Mouse (Mus musculus): ENCODE measurements at regions not wholly inside any gene's neighbourhood (a gene's known extent, or its start where the extent isn't known, plus 50 kb on each side); places are given as distances from the start of the nearest gene placed in this dataset.

DNA sequence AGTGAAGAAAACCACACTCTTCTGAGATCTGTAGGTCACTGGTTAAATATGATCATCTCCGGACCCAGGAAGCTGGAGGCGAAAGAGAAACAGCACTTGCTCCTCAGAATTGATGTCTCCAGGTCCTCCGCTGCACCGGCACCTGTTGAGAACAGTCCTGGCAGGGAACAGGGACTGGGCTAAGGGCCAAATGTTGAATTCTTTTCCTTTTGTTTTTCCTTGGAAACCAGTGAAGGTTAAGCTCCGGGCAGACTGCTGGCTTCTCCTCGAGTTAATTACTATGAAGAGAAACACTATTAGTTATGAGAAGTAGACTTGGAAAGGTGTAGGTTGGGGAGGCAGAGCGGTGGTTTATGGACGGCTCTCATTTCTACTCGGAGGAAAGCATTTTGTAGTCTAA, 242.7 kb downstream of the Rngtt start:
- ChIA-PET CTCF (no interaction called here), POLR2A (no interaction called here)

DNA sequence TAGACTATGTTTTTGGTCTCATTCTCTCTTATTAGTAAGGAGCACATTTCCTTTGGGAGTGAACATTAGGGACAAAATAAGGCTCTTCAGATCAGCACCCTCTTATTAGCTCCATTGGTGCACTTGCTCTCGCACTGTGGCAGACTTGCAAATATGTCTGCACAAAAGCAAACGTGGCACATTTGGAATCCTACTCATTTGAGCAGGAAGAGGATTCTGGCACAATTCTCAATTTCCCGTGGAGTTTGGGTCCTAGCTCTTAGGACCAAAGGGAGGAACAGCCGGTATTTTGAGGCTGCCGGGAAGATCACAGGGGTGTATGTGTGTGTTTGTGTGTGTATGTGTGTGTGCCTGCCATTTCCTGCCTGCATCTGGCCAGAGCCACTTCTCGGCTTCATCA, 244.5 kb downstream of the Rngtt start:
- ChIA-PET POLR2A (interaction anchor here in 1 of 4 experiments (1.2 kb wide), 1 partner anchor 9 kb away, joined by 3 read pairs; no protein-coding TSS in a partner anchor), CTCF (interaction anchor here in 1 of 4 experiments (0.7 kb wide), 1 partner anchor 19 kb away, joined by 5 read pairs; no protein-coding TSS in a partner anchor)

DNA sequence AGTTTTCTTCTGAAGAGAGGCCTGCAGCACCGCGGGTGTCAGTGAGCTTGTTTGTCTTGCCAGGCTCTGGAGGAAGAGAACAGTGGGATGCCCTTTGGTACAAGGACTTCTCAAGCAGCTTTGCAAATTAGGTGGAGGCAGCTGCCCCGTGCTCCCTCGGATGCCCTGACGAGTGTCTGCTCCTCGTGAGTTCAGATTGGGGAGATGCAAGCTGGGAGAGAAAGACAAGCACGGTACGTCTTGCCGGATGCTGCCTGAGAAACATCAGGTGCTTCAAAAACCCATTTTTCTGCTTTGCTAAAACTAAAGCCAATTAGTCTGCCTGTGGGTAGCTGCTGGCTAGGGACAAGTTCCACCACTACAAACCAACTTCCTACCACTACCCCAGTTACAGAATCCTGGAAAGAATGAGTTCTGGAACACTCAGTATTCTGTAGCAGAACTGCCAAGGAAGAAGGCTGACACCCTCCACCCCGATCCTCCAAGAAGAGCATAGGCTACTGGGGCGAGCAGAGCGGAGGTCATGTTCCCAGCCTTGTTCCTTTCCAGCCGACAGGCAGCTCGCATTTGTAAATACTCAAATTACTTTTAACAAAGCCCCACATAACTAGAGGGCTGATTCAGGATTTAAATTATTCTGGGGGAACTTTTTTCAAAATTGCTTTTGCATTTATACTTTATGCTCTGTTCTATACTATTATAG, 245.3 kb downstream of the Rngtt start:
- POLR2A ChIA-PET, result interaction anchor here in 1 of 4 experiments (1.2 kb wide), 1 partner anchor 10 kb away, joined by 3 read pairs; no protein-coding TSS in a partner anchor
- CTCF ChIA-PET, result interaction anchor here in 2 of 4 experiments (0.7 to 1.2 kb wide), 2 partner anchors 19 to 676 kb away, joined by 3 to 5 read pairs; no protein-coding TSS in a partner anchor

DNA sequence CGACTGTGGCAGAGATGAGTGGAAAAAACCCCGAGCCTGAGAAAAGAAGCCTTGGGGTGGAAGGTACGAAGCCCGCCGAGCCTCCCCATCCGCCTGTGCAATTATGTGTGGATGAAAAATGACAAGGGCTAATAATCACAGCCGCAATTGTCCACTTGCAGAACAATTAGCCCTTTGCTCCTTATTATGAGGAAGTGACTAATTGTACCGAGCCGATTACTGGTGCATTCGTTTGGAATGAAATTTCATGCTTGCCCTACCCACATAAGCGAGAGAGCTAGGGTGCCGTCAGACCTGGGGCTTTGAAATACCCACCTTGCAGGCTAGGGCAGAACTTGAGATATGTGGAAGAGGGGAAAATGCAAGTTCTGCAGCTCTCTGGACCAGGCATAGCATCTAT, 245.9 kb downstream of the Rngtt start:
- ChIA-PET CTCF (interaction anchor here in 1 of 4 experiments (1.2 to 1.5 kb wide), 3 partner anchors 109 to 675 kb away, joined by 3 to 4 read pairs (median 3); no protein-coding TSS in a partner anchor), POLR2A (no interaction called here)

DNA sequence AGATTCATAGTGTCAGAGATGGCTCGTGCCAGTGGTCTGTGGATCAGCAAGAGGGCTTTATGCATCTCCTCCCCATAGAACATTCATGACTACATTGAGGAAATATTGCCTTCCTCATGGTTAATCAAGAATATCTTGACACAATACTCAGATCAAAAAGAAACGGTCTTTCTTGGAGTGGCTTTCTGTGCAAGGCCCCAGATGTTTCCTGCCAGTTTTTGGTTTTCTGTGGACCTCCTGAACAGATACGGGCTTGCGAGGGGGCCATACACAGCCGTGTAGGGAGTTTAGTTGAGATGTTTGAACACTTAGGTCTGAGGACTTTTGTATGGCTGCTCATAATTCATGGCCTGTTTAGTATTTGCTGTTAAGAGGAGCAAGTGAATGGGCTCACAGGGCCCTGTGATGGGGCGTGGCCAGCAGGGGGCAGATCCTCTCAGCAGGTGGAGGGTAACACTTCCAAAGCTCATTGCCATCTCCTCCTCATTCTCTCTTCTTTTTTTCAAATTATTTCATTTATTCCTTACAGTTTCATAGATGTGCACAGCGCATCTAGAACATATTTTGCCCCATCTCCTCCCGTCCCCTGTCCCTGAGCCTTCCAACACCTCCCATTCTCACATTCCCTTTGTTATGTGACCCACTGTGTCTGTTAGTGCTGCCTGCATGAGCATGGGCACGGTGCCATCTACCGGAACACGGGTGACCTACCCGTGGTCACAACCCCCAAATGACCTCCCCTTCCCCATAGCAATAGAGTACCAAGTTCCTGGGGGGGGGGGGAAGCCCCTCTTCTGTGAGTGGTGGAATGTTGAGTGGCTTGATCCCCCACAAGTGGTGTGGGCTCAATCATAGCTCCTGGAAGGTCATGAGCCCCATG, 246.8 kb downstream of the Rngtt start:
- ChIA-PET CTCF (interaction anchor here in 3 of 4 experiments (0.6 to 1.5 kb wide), 7 partner anchors 8 to 209 kb away, joined by 3 to 5 read pairs (median 4); no protein-coding TSS in a partner anchor), POLR2A (no interaction called here)

DNA sequence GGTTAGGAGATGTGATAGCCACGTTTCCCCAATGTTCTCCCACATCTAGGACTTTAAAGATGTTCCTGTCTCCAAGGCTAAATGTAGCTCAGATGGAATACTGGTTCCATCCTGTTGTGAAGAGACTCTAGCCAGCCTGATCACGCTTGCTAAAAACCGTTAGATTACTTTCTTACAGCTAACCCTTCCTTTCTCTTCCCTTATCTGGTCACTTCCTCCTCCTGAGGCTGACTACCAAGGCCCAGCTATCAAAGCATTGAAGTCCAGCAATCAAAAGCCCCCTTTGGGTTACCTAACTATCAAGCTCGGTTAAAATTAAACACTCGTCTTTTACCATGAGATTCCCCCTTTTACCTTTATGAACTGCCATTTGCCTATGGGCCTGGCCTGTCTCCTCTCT, 260.2 kb downstream of the Rngtt start:
- ChIA-PET CTCF (no interaction called here), POLR2A (interaction anchor here in 1 of 4 experiments (0.6 kb wide), 1 partner anchor 249 kb away, joined by 6 read pairs; no protein-coding TSS in a partner anchor)

DNA sequence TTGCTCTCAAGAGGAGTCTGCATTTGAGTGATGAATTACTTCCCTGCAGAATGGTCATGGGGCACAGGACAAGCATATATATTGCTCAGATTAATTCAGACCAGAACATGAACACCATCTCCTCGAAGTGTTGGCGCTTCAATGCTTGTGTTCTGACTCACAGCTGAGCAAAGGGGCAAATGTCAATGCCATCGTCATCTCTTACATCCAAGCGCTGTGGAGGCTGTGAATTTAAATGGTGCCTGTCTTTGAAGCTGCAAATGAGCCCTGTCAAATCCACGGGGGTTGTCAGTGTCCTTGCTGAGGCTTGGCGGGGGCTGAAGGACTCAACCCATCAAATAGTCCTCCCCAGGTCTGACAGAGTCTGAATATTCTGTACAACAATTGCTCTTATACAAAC, 261.2 kb downstream of the Rngtt start:
- ChIA-PET CTCF (interaction anchor here in 1 of 4 experiments (0.7 kb wide), 1 partner anchor 185 kb away, joined by 3 read pairs; no protein-coding TSS in a partner anchor), POLR2A (no interaction called here)

DNA sequence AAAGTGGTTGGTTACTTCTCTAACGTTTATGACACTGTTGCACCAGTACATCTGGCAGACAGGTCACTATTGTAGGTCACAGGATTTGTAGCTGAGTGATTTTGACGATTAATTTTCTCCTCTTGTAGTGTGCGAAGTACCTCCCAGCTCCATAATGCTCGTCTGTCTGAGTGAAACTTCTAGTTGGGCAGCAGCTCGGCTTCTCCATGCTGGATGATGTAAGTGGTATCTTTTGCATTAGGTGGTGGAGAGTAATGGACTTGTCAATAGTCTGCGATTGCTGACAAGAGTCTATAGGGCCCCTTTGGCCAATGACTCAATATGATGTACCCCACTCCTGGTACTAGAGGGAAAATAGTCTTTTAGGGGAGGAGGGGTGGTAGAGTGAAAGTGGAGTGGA, 267.5 kb downstream of the Rngtt start:
- POLR2A ChIA-PET, result no interaction called here
- CTCF ChIA-PET, result no interaction called here

DNA sequence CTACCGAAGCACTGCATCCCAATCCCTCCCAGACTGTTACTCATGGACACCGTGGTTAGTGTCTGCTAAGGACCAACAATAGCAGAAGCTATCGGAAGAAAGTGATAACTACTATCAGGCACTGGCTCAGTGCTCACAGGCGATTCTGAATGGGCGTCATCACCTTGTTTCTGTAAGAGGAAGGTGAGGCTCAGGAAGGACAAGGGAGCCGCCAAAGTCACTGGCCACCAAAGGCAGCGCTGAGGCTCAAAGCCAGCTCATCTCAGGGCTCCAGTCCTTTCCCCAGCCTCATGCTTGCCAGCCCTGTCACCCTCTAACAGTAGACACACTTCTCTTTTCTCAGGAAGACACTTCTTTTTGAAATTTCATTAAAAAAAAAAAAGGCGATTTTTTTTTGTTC, 270.4 kb downstream of the Rngtt start:
- CTCF ChIA-PET, result no interaction called here
- POLR2A ChIA-PET, result interaction anchor here in 2 of 4 experiments (1.1 to 1.3 kb wide), 2 partner anchors 14 to 54 kb away, joined by 3 to 4 read pairs; no protein-coding TSS in a partner anchor

DNA sequence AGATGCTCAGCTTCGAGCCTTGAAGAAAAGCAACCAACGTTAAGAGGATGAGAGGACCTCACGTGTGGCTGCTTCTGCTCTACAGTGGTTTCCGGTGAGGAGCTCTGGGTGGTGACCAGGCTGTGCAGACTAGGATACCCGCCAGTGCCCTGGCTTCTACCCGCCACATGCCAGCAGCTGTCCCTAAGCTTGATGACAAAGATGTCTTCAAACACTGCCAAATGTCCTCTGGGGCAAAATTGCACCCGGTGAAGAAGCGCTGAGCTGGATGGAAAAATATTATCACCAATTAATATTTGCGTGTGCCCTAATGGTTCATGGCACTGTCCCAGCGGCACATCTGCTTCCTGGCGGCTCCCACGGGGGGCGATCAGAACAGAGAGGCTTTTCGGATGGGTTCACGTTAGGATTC, 271.1 kb downstream of the Rngtt start:
- POLR2A ChIA-PET, result interaction anchor here in 2 of 4 experiments (1.1 to 1.3 kb wide), 2 partner anchors 14 to 54 kb away, joined by 3 to 4 read pairs; no protein-coding TSS in a partner anchor
- CTCF ChIA-PET, result no interaction called here

DNA sequence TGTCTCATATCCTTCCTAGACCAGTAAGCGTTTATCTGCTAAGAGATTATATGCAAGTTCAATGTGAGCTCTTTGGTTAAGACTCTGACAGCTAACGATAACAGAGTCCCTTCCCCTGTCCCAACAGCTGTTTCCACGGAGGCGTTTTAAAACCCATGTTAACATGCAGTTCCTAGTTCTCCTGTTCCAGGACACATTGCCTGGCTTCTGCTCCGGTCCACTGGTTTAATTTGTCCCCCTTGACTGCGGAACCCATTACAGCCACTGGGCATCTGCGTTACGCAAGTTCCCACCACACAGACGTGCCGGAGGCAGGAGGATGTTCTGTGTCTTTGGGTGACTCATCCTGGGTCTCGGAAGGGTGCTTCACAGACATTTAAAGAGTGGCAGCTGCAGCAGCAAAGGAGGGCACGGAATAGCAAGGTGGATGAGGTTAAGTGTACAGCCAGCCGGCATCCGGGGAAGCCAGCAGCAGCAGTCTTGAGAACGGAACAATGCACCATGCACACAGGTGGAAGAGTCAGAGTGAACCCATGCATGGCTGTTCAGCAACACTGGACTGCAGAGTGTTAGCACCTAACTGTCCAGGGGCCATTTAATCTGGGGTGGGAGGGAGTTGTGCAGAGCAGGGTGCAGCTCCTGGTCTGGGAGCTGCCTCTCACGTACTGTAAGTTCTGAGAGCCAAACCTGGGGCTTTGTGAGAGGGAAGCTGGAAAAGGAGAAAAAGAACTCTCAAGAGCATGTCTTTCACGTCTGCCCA, 271.8 kb downstream of the Rngtt start:
- POLR2A ChIA-PET, result interaction anchor here in 2 of 4 experiments (0.6 to 1.1 kb wide), 2 partner anchors 13 to 569 kb away, joined by 3 read pairs; no protein-coding TSS in a partner anchor
- CTCF ChIA-PET, result no interaction called here

DNA sequence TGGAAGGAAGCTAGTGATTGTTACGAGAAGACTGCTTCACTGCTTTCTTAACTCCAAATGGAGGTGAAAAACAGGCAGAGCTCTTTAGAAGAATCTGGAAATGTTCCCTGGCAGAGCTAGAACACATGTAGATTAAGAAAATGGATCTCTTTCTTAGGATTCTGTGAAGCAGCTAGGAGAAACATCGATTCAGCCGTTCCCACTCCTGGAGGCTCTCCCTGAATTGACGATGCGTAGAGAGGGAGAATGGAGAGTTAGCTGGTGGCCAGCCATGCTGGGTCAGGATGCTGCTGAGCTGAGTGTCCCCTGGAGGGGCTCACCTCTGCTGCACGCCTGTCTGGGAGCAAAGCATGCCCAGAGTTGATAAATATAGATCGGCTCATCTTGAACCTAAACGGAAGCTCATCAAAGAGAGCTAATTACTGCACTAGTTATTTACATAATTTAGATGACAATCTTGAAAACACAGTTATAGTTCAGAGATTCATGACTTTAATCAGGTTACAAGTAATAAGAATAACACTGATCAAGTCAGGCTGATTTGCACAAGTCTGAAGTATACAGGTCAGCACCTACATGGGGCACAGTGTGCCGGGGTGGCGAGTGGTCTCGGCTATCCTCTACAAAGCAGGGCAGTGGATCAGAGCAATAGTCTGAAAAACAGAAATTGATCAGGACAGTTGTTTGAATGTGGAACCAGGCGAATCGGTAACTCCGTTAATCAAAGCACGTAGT, 273.0 kb downstream of the Rngtt start:
- POLR2A ChIA-PET, result interaction anchor here in 1 of 4 experiments (0.7 kb wide), 1 partner anchor 11 kb away, joined by 3 read pairs; no protein-coding TSS in a partner anchor
- CTCF ChIA-PET, result no interaction called here

DNA sequence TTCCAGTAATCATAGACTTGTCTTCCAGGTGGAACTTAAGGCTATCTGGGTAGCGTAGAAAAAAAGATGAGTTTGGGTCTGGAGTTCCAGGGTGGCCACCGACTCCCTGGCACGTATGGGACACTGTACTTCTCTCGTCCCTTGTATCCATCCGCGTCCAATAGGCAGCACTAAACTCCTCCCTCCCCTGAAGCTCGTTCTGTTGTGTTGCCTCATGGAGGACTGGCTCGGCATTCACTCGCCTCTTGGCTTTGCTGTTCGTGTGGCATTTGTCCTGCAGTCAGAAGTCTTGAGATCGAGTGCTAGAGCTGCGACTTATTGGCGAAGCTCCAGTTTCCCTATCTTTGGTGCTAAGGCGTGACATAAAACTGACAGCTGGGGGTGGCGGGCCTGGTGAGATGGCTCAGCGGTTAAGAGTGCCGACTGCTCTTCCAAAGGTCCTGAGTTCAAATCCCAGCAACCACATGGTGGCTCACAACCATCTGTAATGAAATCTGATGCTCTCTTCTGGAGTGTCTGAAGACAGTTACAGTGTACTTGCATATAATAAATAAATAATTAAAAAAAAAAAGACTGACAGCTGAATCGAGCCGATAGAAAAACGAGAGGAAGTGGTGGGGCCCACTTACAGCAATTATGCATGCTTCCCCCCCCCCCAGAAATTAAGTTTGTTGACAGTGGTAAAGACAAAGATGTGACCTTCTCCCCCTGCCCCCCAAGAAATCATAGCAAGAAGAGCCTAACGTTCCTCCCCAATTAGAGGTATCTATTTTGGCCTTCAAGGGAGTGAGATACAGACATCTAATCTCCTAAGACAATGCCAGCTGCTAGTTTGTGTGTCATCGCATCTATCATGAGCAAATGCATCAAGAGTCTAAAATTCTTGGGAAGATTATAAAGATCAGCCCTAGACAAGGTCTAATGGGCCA, 274.1 kb downstream of the Rngtt start:
- CTCF ChIA-PET, result no interaction called here
- POLR2A ChIA-PET, result interaction anchor here in 1 of 4 experiments (0.6 kb wide), 1 partner anchor 109 kb away, joined by 6 read pairs; no protein-coding TSS in a partner anchor

DNA sequence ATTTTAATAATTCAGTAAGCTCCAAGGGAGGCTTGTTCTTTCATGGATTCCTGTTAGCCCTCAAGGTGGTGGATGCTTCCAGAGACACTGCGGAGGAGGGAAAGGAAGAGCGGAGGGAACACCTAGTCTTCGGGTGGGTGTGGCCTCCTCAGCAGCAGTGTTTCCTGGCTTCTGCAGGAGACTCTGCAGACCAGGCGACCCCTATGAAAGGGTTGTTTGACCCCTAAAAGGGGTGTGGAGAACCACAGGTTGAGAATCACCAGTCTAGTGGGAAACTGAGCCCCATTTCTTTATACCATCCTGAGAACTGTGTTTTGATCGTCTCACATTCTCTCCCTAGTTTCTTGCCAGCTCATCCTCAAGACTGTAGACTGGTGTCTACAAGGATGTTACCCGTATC, 275.7 kb downstream of the Rngtt start:
- CTCF ChIA-PET, result interaction anchor here in 2 of 4 experiments (0.9 to 1.6 kb wide), 3 partner anchors 9 to 645 kb away, joined by 3 to 4 read pairs (median 3); no protein-coding TSS in a partner anchor

DNA sequence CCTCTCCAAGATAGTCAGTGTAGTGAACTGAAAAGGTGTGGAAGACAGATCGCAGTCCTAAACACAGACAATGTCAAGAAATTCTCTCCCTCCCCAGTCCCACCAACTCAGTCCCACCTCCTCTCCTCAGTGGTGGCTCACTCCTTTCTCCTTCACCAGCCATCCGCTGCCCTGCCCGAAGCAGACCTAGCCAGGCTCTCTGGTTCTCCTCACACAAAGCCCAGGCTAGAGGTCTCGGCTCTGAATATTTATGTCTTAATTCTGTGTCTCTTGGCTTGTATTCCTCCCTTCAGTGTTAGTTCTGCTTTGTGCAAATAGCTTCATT, 276.1 kb downstream of the Rngtt start:
- POLR2A ChIA-PET, result interaction anchor here in 2 of 4 experiments (0.5 to 1.5 kb wide), 8 partner anchors 9 to 604 kb away, joined by 3 to 4 read pairs (median 3); no protein-coding TSS in a partner anchor
- CTCF ChIA-PET, result interaction anchor here in 2 of 4 experiments (0.9 to 1.6 kb wide), 3 partner anchors 8 to 645 kb away, joined by 3 to 4 read pairs (median 3); no protein-coding TSS in a partner anchor

More for the DNA sequence above, 275.7 kb downstream of the Rngtt start:
- POLR2A ChIA-PET, result interaction anchor here in 2 of 4 experiments (0.6 to 1.5 kb wide), 3 partner anchors 59 to 323 kb away, joined by 3 to 4 read pairs (median 3); no protein-coding TSS in a partner anchor

DNA sequence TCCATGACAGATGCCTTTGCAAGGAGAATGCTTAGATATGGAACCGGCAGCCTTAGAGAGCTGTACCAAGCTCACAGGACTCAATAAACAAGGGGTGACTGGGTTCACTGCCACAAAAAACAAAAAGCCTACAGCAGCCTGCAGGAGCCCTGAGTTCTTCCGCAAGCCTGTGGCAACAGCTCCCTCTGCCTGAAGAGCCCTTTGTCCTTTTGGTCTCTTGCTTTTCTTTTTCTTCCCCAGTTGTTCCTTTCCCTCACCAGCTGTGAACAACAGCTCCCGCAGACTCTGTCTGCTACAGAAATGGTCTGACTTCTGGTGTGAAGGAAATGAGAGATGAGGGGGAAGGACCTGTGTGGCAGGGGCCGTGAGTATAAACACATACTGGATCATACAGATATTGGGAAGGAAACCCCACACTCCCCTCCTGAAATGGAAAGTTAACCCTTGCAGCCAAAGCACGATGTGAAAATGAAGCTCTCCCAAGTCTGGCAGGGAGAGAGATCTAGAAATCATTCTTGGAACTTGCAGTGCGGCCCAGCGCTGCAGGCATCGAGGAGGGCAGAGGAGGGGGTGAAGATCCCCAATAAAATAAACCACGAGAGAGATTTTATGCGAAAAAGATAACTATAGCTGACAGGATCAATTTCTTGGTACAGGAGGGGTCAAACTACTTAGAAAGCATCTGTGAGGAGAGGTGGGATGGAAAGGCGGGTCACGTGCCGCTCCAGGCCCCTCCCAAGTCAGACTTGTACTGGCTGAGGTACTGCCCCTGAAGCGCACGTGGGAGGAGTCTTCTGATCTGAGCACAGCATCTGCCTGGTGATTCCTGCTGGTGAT, 276.7 kb downstream of the Rngtt start:
- ChIA-PET POLR2A (interaction anchor here in 2 of 4 experiments (0.5 to 1.5 kb wide), 8 partner anchors 8 to 605 kb away, joined by 3 to 7 read pairs (median 3); no protein-coding TSS in a partner anchor), CTCF (interaction anchor here in 3 of 4 experiments (0.6 to 1.6 kb wide), 4 partner anchors 8 to 1192 kb away, joined by 3 to 4 read pairs (median 3); partner anchors contain the start of gene Smim8 (in 1 of the 3))

All from embryonic stem cell, embryonic (primary cell).